Comparison of ENCODE assay signal across 14 mouse cellular contexts in the genomic region with DNA sequence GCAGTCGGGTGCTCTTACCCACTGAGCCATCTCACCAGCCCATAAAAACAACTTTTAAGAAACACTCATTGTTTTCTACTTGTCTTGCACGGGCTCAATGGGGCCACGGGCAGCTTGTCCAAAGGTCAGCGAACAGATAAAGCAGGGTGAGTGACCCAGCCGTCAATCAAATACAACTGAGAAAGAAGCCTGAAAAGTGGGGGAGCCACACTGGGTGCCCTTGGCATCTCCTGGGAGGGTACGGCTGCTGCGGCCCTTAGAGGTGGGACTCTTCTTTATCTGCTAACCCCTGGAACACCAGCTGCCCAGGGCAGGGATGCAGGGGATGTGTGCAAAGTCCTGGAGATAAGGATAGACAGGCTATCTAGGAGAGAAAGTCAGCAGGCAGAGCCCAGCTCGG. TPM values are rescaled to one million over a fixed set of nuclear protein-coding genes. Genes with fewer than 3 reads are reported as not detected.
DNase-seq lines count a peak whose midpoint lies in the region; ATAC-seq and TF ChIP-seq lines count a peak whose summit lies in the region.
"Had no signal": no experiment of that assay in that cellular context is flagged by ENCODE, and none has a peak within 500 bp of the region (broad histone marks: within the 10 kb centered on the region; RNA-seq: fewer than 3 reads in every experiment).

No protein-coding gene starts in this region.

- no peaks in the 10 kb centered on the region for H3K9me3 ChIP-seq in midbrain, embryonic 11.5 days (ENCODE audit: control insufficient read depth, low read length)
- H3K9me3 ChIP-seq in midbrain, embryonic 14.5 days (ENCODE audit: control insufficient read depth, low read length) = no peaks in the 10 kb centered on the region
- no peaks in the 10 kb centered on the region for H3K9me3 ChIP-seq in kidney, embryonic 14.5 days (ENCODE audit: control insufficient read depth, low read length)
- no peaks in the 10 kb centered on the region for H3K9me3 ChIP-seq in liver, embryonic 14.5 days (ENCODE audit: control insufficient read depth, low read length)
- H3K9me3 ChIP-seq: hindbrain, embryonic 12.5 days; lung, embryonic 15.5 days; midbrain, embryonic 13.5 days had no signal

- H3K36me3 ChIP-seq in midbrain, embryonic 11.5 days (ENCODE audit: control insufficient read depth, insufficient read depth, low read length) = no peaks in the 10 kb centered on the region
- no peaks in the 10 kb centered on the region for H3K36me3 ChIP-seq in midbrain, embryonic 14.5 days (ENCODE audit: control insufficient read depth, insufficient read depth, low read length)
- no peaks in the 10 kb centered on the region for H3K36me3 ChIP-seq in kidney, embryonic 14.5 days (ENCODE audit: control insufficient read depth, insufficient read depth, low read length)
- H3K36me3 ChIP-seq in liver, embryonic 14.5 days (replicated peaks; ENCODE audit: control insufficient read depth, insufficient read depth, low read depth) = no peaks in the 10 kb centered on the region
- H3K36me3 ChIP-seq: hindbrain, embryonic 12.5 days; lung, embryonic 15.5 days; midbrain, embryonic 13.5 days had no signal

- no peaks in the 10 kb centered on the region for H3K4me1 ChIP-seq in midbrain, embryonic 11.5 days (ENCODE audit: control insufficient read depth, insufficient read depth, low read length)
- no peaks in the 10 kb centered on the region for H3K4me1 ChIP-seq in midbrain, embryonic 14.5 days (ENCODE audit: control insufficient read depth, insufficient read depth, low read length)
- 0 out of 2 replicates have a peak, but pooled peaks cover 3% of the 10 kb centered on the region for H3K4me1 ChIP-seq in kidney, embryonic 14.5 days (ENCODE audit: control insufficient read depth, insufficient read depth, low read length)
- peaks cover 9 to 17% of the 10 kb centered on the region in 2 experiments for H3K4me1 ChIP-seq in liver, embryonic 14.5 days (replicated peaks; ENCODE audit: control insufficient read depth in 2 of 2, insufficient read depth in 2 of 2, low read length in 1 of 2)
- H3K4me1 ChIP-seq: hindbrain, embryonic 12.5 days; midbrain, embryonic 13.5 days had no signal

- no peak overlapping the region for H3K27ac ChIP-seq in midbrain, embryonic 11.5 days (ENCODE audit: low read depth, low read length)
- no peak overlapping the region for H3K27ac ChIP-seq in midbrain, embryonic 14.5 days (replicated peaks; ENCODE audit: low read depth, low read length)
- H3K27ac ChIP-seq in kidney, embryonic 14.5 days (ENCODE audit: low read depth, low read length) = no peak overlapping the region
- H3K27ac ChIP-seq in liver, embryonic 14.5 days = no peak overlapping the region
- H3K27ac ChIP-seq: hindbrain, embryonic 12.5 days; layer of hippocampus, adult 2 months; lung, embryonic 15.5 days; midbrain, embryonic 13.5 days had no signal

- H3K4me3 ChIP-seq in midbrain, embryonic 11.5 days (ENCODE audit: low read depth, low read length) = no peak overlapping the region
- no peak overlapping the region for H3K4me3 ChIP-seq in midbrain, embryonic 14.5 days (replicated peaks; ENCODE audit: low read depth, low read length)
- no peak overlapping the region for H3K4me3 ChIP-seq in kidney, embryonic 14.5 days (ENCODE audit: low read length)
- no peak overlapping the region for H3K4me3 ChIP-seq in liver, embryonic 14.5 days (ENCODE audit: insufficient read depth in 1 of 2, low read depth in 2 of 2, low read length in 2 of 2)
- H3K4me3 ChIP-seq: erythroblast, embryonic 14.5 days; hindbrain, embryonic 12.5 days; layer of hippocampus, adult 2 months; lung, embryonic 15.5 days; midbrain, embryonic 13.5 days had no signal

- H3K9ac ChIP-seq in midbrain, embryonic 11.5 days (ENCODE audit: low read length) = no peak overlapping the region
- H3K9ac ChIP-seq in midbrain, embryonic 14.5 days (replicated peaks; ENCODE audit: low read length) = no peak overlapping the region
- no peak overlapping the region for H3K9ac ChIP-seq in kidney, embryonic 14.5 days (ENCODE audit: low read depth, low read length)
- no peak overlapping the region for H3K9ac ChIP-seq in liver, embryonic 14.5 days (replicated peaks)
- H3K9ac ChIP-seq: hindbrain, embryonic 12.5 days; lung, embryonic 15.5 days; midbrain, embryonic 13.5 days had no signal

- ATAC-seq in midbrain, embryonic 11.5 days (ENCODE audit: low FRiP score) = no peak
- ATAC-seq in midbrain, embryonic 14.5 days (ENCODE audit: low FRiP score, low TSS enrichment) = no peak
- 0 out of 2 replicates have a peak, but pooled peaks have one; percentile 8 for ATAC-seq in kidney, embryonic 14.5 days (ENCODE audit: low FRiP score, low TSS enrichment)
- ATAC-seq in liver, embryonic 14.5 days (ENCODE audit: insufficient read depth) = peak; percentile 84
- ATAC-seq: midbrain, embryonic 13.5 days had no signal

- TF ChIP-seq CTCF in liver, embryonic 14.5 days (IDR thresholded peaks at IDR 0.05; ENCODE audit: low read depth) = no peak

- no peak overlapping the region for H3K4me2 ChIP-seq in midbrain, embryonic 11.5 days
- H3K4me2 ChIP-seq in midbrain, embryonic 14.5 days (ENCODE audit: low read length) = no peak overlapping the region
- H3K4me2 ChIP-seq in kidney, embryonic 14.5 days (replicated peaks; ENCODE audit: low read depth, low read length) = no peak overlapping the region
- H3K4me2 ChIP-seq in liver, embryonic 14.5 days (ENCODE audit: low read depth) = no peak overlapping the region
- H3K4me2 ChIP-seq: hindbrain, embryonic 12.5 days; lung, embryonic 15.5 days; midbrain, embryonic 13.5 days had no signal

- DNase-seq in midbrain, embryonic 11.5 days (ENCODE audit: low spot score, missing footprints) = peak; percentile 82
- no peak for DNase-seq in midbrain, embryonic 14.5 days
- peak; percentile 49 to 54 (median 54) for DNase-seq in liver, embryonic 14.5 days (ENCODE audit: low read depth in 3 of 3, low spot score in 3 of 3)
- no peak for DNase-seq in spleen, adult 18-20 months
- DNase-seq in adrenal gland, adult 18-20 months (ENCODE audit: low spot score in 2 of 2) = no peak
- no peak for DNase-seq in right cerebral cortex, adult 18-20 months
- DNase-seq: gastrocnemius, postnatal 25 days; thymus, postnatal 14 days had no signal

- H3K27me3 ChIP-seq in midbrain, embryonic 11.5 days (ENCODE audit: control insufficient read depth, insufficient read depth, low read length) = no peaks in the 10 kb centered on the region
- no peaks in the 10 kb centered on the region for H3K27me3 ChIP-seq in midbrain, embryonic 14.5 days (ENCODE audit: control insufficient read depth, insufficient read depth, low read length)
- H3K27me3 ChIP-seq in kidney, embryonic 14.5 days (ENCODE audit: control insufficient read depth, insufficient read depth, low read length) = no peaks in the 10 kb centered on the region
- no peaks in the 10 kb centered on the region for H3K27me3 ChIP-seq in liver, embryonic 14.5 days (ENCODE audit: control insufficient read depth, insufficient read depth, low read length)
- H3K27me3 ChIP-seq: hindbrain, embryonic 12.5 days; lung, embryonic 15.5 days; midbrain, embryonic 13.5 days had no signal

- WGBS in midbrain, embryonic 11.5 days = 63% methylated on average over 8 of the region's 8 CpGs
- 63% methylated on average over 8 of the region's 8 CpGs for WGBS in midbrain, embryonic 14.5 days
- whole genome bisulfite sequencing in kidney, embryonic 14.5 days = 69% methylated on average over 8 of the region's 8 CpGs
- WGBS in liver, embryonic 14.5 days (ENCODE audit: insufficient replicate concordance) = 37% methylated on average over 8 of the region's 8 CpGs

- TF ChIP-seq EP300 in liver, embryonic 14.5 days (IDR thresholded peaks at IDR 0.05; ENCODE audit: low read depth) = peak; percentile 67

RNA-seq across cellular contexts. Expression of gene Chka, which starts 19.9 kb away (rescaled TPM):
- 50.5 and 53.0 TPM in 2 replicates for polyA plus RNA-seq in midbrain, embryonic 11.5 days (2014; fragmentation: Nextera tagmentation; extraction: Ambion mirVana)
- polyA plus RNA-seq in midbrain, embryonic 14.5 days (2014; fragmentation: Nextera tagmentation; extraction: Ambion mirVana) = 50.2 and 51.8 TPM in 2 replicates
- 46.8 and 62.6 TPM in 2 replicates for polyA plus RNA-seq in kidney, embryonic 14.5 days (2014; fragmentation: Nextera tagmentation; extraction: Ambion mirVana)
- 13.2 and 17.0 TPM in 2 replicates for polyA plus RNA-seq in liver, embryonic 14.5 days (2012; rRNA removed)
- polyA plus RNA-seq in liver, embryonic 14.5 days (2014; fragmentation: Nextera tagmentation; extraction: Ambion mirVana) = 10.3 and 13.1 TPM in 2 replicates
- total RNA-seq in adrenal gland, adult 18-20 months (2021) = 100 to 1,000 TPM in 1 of 2 experiments, 10 to 100 TPM in 1; 82.1 to 271 TPM

Comparison
In these comparisons a context has a peak if more than half of its experiments do, and no peak if none do; other contexts are left out.
1. DNase-seq: peak in midbrain, embryonic 11.5 days (single experiment) and liver, embryonic 14.5 days (3 of 3); none in midbrain, embryonic 14.5 days (single experiment), spleen, adult 18-20 months (0 of 2), adrenal gland, adult 18-20 months (0 of 2) and right cerebral cortex, adult 18-20 months (single experiment).
2. ATAC-seq: peak in kidney, embryonic 14.5 days (single experiment) and liver, embryonic 14.5 days (single experiment); none in midbrain, embryonic 11.5 days (single experiment) and midbrain, embryonic 14.5 days (single experiment).